Mouse (Mus musculus): ENCODE results near the gene Gtpbp1. TPM values are rescaled to one million over a fixed set of nuclear protein-coding genes. Genes with fewer than 3 reads are reported as not detected.

Gtpbp1 gene
- 21.9 and 23.6 TPM in 2 replicates for polyA plus RNA-seq (2012)

DNA sequence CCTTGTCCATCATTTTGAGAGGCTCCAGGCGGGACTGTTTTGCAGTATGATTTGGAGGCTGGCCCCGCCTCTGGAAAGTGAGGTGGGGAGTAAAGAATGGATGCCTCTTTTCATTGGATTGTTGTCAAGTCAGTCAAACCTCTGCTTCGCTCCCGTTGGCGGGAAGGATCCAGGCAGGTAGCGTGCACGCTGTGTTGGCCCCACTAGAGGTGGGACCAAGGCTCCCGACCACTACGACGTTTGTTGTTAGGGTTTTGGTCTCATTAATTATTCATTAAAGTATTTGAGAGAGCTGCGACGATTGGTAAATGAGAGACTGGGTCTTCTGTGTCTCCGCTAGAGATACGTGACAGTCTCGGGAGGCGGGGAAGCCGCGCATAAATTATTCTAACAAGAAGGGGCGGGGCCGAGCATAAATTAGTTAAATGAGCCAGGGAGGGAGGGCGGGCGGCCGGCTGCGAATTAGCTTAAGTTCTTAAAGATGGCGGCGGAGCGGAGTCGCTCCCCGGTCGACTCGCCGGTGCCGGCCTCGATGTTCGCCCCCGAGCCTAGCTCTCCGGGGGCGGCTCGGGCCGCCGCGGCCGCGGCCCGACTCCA lies at the start of gene Gtpbp1:
Gene Gtpbp1 (plus strand): TSS at position 420 of the 597 bp plus-strand sequence.
- Histone ChIP-seq H3K4me1 (ENCODE audit: control insufficient read depth) (peaks cover 79% of the 10 kb centered on the region), H3K4me3 (replicated peaks) (peak within 1 kb of the TSS; percentile 89), H3K9me3 (ENCODE audit: control insufficient read depth, low read length) (no peaks in the 10 kb centered on the region), H3K36me3 (ENCODE audit: control insufficient read depth) (peaks cover 34% of the 10 kb centered on the region), H3K27me3 (ENCODE audit: control insufficient read depth) (no peaks in the 10 kb centered on the region)
- TF ChIP-seq GATA1 (IDR thresholded peaks at IDR 0.05; ENCODE audit: low read length) (0 out of 2 replicates have a peak, but pooled peaks have one; percentile 0), TAL1 (IDR thresholded peaks at IDR 0.05; ENCODE audit: low read length) (no peak)

- H3K4me1 ChIP-seq (ENCODE audit: control insufficient read depth) = peaks cover 7% of the 10 kb centered on the region
- TF ChIP-seq GATA1 (IDR thresholded peaks at IDR 0.05; ENCODE audit: low read length) (no peak), TAL1 (IDR thresholded peaks at IDR 0.05; ENCODE audit: low read length) (no peak)
These were observed 49.4 kb upstream of the Gtpbp1 start for GRCm38 (mm10) chr15:79641135-79641817.

GRCm38 (mm10) chr15:79645483-79645882 lies 45.2 kb upstream of the Gtpbp1 start:
- no peak overlapping the region for H3K4me3 ChIP-seq (replicated peaks)
- H3K4me1 ChIP-seq (ENCODE audit: control insufficient read depth) = peaks cover 3% of the 10 kb centered on the region; the same call in 1 of the 2 replicates

More at GRCm38 (mm10) chr15:79641135-79641817, 49.4 kb upstream of the Gtpbp1 start:
- Histone ChIP-seq H3K9me3 (ENCODE audit: control insufficient read depth, low read length) (no peaks in the 10 kb centered on the region), H3K4me3 (replicated peaks) (no peak overlapping the region), H3K27me3 (ENCODE audit: control insufficient read depth) (no peaks in the 10 kb centered on the region; the same call in 1 of the 2 replicates), H3K36me3 (ENCODE audit: control insufficient read depth) (no peaks in the 10 kb centered on the region)

DNA sequence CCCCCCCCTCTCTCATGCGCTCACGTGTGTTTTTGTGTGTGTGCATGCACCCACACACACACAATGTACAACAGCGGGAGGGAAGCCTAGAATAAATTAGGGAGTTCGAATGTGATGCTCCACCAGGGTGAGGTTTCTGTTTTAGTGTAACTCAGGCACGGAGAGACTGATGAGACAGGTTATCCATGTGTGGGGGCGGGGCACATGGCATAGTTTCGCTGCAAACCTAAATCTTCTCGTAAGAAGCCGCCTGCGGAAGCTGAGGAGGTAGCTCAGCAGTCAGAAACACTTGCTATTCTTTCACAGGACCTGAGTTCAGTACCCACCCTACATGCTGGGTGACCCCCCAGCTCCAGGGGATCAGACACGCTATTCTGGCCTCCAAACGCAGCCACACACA lies 42.5 kb upstream of the Gtpbp1 start:
- Histone ChIP-seq H3K4me1 (ENCODE audit: control insufficient read depth) (peaks cover 3% of the 10 kb centered on the region; the same call in 1 of the 2 replicates), H3K27me3 (ENCODE audit: control insufficient read depth) (no peaks in the 10 kb centered on the region)
- TF ChIP-seq GATA1 (IDR thresholded peaks at IDR 0.05; ENCODE audit: low read length) (no peak), TAL1 (IDR thresholded peaks at IDR 0.05; ENCODE audit: low read length) (no peak)

More at GRCm38 (mm10) chr15:79645483-79645882, 45.2 kb upstream of the Gtpbp1 start:
- no peaks in the 10 kb centered on the region for H3K36me3 ChIP-seq (ENCODE audit: control insufficient read depth)
- no peaks in the 10 kb centered on the region; the same call in 1 of the 2 replicates for H3K27me3 ChIP-seq (ENCODE audit: control insufficient read depth)
- no peaks in the 10 kb centered on the region for H3K9me3 ChIP-seq (ENCODE audit: control insufficient read depth, low read length)
- TF ChIP-seq GATA1 (IDR thresholded peaks at IDR 0.05; ENCODE audit: low read length) (no peak), TAL1 (IDR thresholded peaks at IDR 0.05; ENCODE audit: low read length) (no peak)

DNA sequence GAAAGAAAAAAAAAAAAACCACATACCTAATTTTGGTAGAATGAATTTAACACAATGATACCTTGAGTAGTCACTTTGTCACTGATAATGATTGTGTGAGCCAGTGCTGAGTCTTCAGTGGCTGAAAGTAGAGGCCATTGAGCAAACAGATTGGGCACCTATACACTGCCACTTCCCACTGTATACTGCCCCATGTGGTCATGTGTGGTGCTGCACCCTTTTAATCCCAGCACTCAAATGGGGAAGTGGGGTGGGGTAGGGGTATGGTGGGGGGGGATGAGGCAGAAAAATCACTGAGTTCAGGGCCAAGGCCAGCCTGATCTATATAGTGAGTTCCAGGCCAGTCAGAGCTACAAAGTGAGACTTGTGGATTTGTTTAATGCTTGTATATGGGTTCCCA lies 40.1 kb upstream of the Gtpbp1 start:
- no peak overlapping the region for H3K4me3 ChIP-seq (replicated peaks)
- peaks cover 2% of the 10 kb centered on the region; the same call in 1 of the 2 replicates for H3K4me1 ChIP-seq (ENCODE audit: control insufficient read depth)
- H3K9me3 ChIP-seq (ENCODE audit: control insufficient read depth, low read length) = no peaks in the 10 kb centered on the region
- TF ChIP-seq GATA1 (IDR thresholded peaks at IDR 0.05; ENCODE audit: low read length) (no peak), TAL1 (IDR thresholded peaks at IDR 0.05; ENCODE audit: low read length) (no peak)
- H3K27me3 ChIP-seq (ENCODE audit: control insufficient read depth) = no peaks in the 10 kb centered on the region
- H3K36me3 ChIP-seq (ENCODE audit: control insufficient read depth) = no peaks in the 10 kb centered on the region

More for the DNA sequence above, 42.5 kb upstream of the Gtpbp1 start:
- H3K9me3 ChIP-seq (ENCODE audit: control insufficient read depth, low read length) = no peaks in the 10 kb centered on the region
- H3K36me3 ChIP-seq (ENCODE audit: control insufficient read depth) = no peaks in the 10 kb centered on the region
- no peak overlapping the region for H3K4me3 ChIP-seq (replicated peaks)

- H3K36me3 ChIP-seq (ENCODE audit: control insufficient read depth) = no peaks in the 10 kb centered on the region
- no peaks in the 10 kb centered on the region for H3K27me3 ChIP-seq (ENCODE audit: control insufficient read depth)
- H3K4me1 ChIP-seq (ENCODE audit: control insufficient read depth) = no peaks in the 10 kb centered on the region; the same call in 1 of the 2 replicates
- TF ChIP-seq GATA1 (IDR thresholded peaks at IDR 0.05; ENCODE audit: low read length) = no peak
- no peak for TF ChIP-seq TAL1 (IDR thresholded peaks at IDR 0.05; ENCODE audit: low read length)
- no peak overlapping the region for H3K4me3 ChIP-seq (replicated peaks)
- H3K9me3 ChIP-seq (ENCODE audit: control insufficient read depth, low read length) = no peaks in the 10 kb centered on the region
These were observed 39.2 kb upstream of the Gtpbp1 start for GRCm38 (mm10) chr15:79651481-79651880.

DNA sequence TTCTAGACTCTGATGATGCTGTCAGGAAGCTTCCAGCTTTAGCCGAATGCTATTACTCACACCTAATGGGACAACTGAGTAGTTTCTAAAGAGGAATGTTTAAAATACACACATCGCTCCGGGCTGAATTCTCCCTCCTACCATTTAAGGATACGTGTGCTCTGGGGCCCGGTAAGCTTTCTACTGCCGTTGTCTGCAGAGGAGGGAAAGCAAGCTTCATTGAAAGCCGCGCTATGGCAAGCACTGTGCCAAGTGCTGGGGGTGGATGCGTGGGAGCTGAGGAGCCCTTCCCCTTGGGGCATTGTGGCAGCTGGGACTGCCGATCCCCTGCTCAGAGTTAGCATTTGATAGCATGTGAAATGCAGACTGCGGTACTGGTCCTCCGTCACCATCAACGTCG lies 34.2 kb upstream of the Gtpbp1 start:
- H3K4me1 ChIP-seq (ENCODE audit: control insufficient read depth) = peaks cover 30% of the 10 kb centered on the region
- peaks cover 3% of the 10 kb centered on the region for H3K36me3 ChIP-seq (ENCODE audit: control insufficient read depth)
- H3K27me3 ChIP-seq (ENCODE audit: control insufficient read depth) = no peaks in the 10 kb centered on the region
- TF ChIP-seq GATA1 (IDR thresholded peaks at IDR 0.05; ENCODE audit: low read length) (no peak), TAL1 (IDR thresholded peaks at IDR 0.05; ENCODE audit: low read length) (no peak)
- H3K4me3 ChIP-seq (replicated peaks) = no peak overlapping the region
- H3K9me3 ChIP-seq (ENCODE audit: control insufficient read depth, low read length) = no peaks in the 10 kb centered on the region

DNA sequence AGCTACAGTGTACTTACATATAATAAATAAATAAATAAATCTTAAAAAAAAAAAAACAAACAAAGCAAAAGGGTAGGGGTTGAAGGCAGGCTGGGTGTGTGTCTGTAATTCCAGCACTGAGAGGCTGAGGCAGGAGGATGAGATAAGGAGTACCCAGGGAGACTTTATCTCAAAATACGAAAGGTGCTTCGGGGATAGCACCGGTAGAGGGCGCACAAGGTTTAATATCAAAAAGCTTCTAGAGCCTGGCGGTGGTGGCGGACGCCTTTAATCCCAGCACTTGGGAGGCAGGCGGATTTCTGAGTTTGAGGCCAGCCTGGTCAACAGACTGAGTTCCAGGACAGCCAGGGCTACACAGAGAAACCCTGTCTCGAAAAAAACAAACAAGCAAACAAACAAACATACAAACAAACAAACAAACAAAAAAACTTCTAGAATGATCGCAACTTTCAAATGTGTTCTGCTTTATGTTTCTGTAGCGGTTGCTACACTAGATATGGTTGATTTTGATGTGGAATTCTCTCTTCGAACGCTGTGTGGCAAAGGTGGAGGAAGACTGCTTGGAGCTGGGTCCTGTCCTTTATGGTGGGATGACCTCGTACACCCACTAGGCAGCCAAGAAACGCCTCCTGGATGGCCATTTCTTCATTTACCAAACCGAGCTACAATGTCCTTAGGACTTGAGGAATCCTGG lies 32.7 kb upstream of the Gtpbp1 start:
- H3K27me3 ChIP-seq (ENCODE audit: control insufficient read depth) = no peaks in the 10 kb centered on the region
- TF ChIP-seq TAL1 (IDR thresholded peaks at IDR 0.05; ENCODE audit: low read length) (no peak), GATA1 (IDR thresholded peaks at IDR 0.05; ENCODE audit: low read length) (peak; percentile 55; the same call in 1 of the 2 replicates)

More for the DNA sequence above, 32.7 kb upstream of the Gtpbp1 start:
- Histone ChIP-seq H3K4me1 (ENCODE audit: control insufficient read depth) (peaks cover 30% of the 10 kb centered on the region), H3K36me3 (ENCODE audit: control insufficient read depth) (peaks cover 14% of the 10 kb centered on the region), H3K4me3 (replicated peaks) (peak overlapping the region; percentile 83), H3K9me3 (ENCODE audit: control insufficient read depth, low read length) (peaks cover 4% of the 10 kb centered on the region)

Measured in erythroblast, embryonic 14.5 days (primary cell).